Mouse (Mus musculus) lung, postnatal 0 days (tissue): Measurements from ENCODE around the gene Phf11d.
"Not testable (repeated sequence)": the region's sequence is repeated elsewhere in the genome, so short reads cannot be mapped to it uniquely, and the experiment has no call there.

Experiments
- CTCF ChIP-seq: IDR thresholded peaks from 2 replicates; pipeline ENCODE4 v1.5.1; 2016; ENCODE audit warnings: antibody characterized with exemption, mild to moderate bottlenecking
- EP300 ChIP-seq: IDR thresholded peaks from 2 replicates; pipeline ENCODE4 v1.6.1; 2016; ENCODE audit warnings: antibody characterized with exemption, mild to moderate bottlenecking, control low read depth

DNA sequence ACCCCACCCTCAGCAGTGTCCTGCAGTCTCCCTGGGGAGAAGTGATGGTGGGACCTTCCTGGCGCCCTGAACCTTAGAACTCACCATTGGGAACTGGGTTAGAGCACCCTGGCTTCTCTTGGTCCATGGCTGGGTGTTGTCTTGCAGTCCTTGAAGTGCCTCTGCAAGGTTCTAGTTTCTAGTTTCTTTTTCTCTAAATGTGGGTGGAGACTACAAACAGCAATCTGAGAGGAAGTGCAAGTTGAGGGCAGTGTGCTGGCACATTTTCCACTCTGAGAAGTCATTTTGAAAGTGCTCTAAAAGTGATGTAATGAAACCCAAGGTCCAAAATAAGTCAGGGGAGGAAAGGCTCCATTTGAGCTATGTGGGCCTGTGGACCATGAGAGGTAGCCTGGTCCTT lies 24.1 kb downstream of the Phf11d start, which contains the start of gene Phf11b:
- TF ChIP-seq CTCF, EP300: not testable (repeated sequence)
